Mouse (Mus musculus): Measurements from ENCODE around the gene Myl6b. TPM values are rescaled to one million over a fixed set of nuclear protein-coding genes. Genes with fewer than 3 reads are reported as not detected.
A peak's percentile ranks its signal among the peaks of the same experiment; 100 is the strongest.

Myl6b gene
- polyA plus RNA-seq, 1 experiment from 2014 or later: 4.3 TPM

GRCm38 (mm10) chr10:128458348-128458718 lies 40.2 kb downstream of the Myl6b start:
- peak; percentile 71 for ATAC-seq (ENCODE audit: borderline replicate concordance, extremely low read depth, low FRiP score, low TSS enrichment)
- Histone ChIP-seq H3K9me3 (no peaks in the 10 kb centered on the region), H3K27ac (peak overlapping the region; percentile 97), H3K36me3 (peaks cover 19% of the 10 kb centered on the region), H3K4me3 (peak overlapping the region; percentile 78), H3K4me1 (peaks cover 14% of the 10 kb centered on the region), H3K9ac (peak overlapping the region; percentile 96), H3K4me2 (peak overlapping the region; percentile 62), H3K27me3 (no peaks in the 10 kb centered on the region)
- under 1% methylated on average over 29 of the region's 29 CpGs for WGBS

GRCm38 (mm10) chr10:128457676-128458075 lies 40.8 kb downstream of the Myl6b start:
- peaks cover 14% of the 10 kb centered on the region for H3K4me1 ChIP-seq
- H3K27me3 ChIP-seq: no peaks in the 10 kb centered on the region
- H3K9me3 ChIP-seq: no peaks in the 10 kb centered on the region
- peak overlapping the region; percentile 62; the same call in 1 of the 2 replicates for H3K4me2 ChIP-seq
- ATAC-seq (ENCODE audit: borderline replicate concordance, extremely low read depth, low FRiP score, low TSS enrichment): no peak
- H3K9ac ChIP-seq: no peak overlapping the region
- peaks cover 13% of the 10 kb centered on the region for H3K36me3 ChIP-seq
- H3K4me3 ChIP-seq: no peak overlapping the region
- WGBS: 77% methylated on average over 6 of the region's 6 CpGs
- H3K27ac ChIP-seq: no peak overlapping the region

GRCm38 (mm10) chr10:128455280-128455679 lies 43.2 kb downstream of the Myl6b start:
- H3K27ac ChIP-seq: no peak overlapping the region
- peak overlapping the region; percentile 41 for H3K4me2 ChIP-seq

GRCm38 (mm10) chr10:128454471-128454870 lies 44.0 kb downstream of the Myl6b start:
- no peak overlapping the region for H3K4me3 ChIP-seq
- 69% methylated on average over 3 of the region's 3 CpGs for WGBS

More at GRCm38 (mm10) chr10:128455280-128455679, 43.2 kb downstream of the Myl6b start:
- ATAC-seq (ENCODE audit: borderline replicate concordance, extremely low read depth, low FRiP score, low TSS enrichment): no peak
- no peak overlapping the region for H3K4me3 ChIP-seq
- no peaks in the 10 kb centered on the region for H3K27me3 ChIP-seq
- peaks cover 2% of the 10 kb centered on the region for H3K4me1 ChIP-seq
- WGBS: under 1% methylated on average over 6 of the region's 6 CpGs
- no peak overlapping the region for H3K9ac ChIP-seq
- H3K9me3 ChIP-seq: no peaks in the 10 kb centered on the region
- no peaks in the 10 kb centered on the region for H3K36me3 ChIP-seq

DNA sequence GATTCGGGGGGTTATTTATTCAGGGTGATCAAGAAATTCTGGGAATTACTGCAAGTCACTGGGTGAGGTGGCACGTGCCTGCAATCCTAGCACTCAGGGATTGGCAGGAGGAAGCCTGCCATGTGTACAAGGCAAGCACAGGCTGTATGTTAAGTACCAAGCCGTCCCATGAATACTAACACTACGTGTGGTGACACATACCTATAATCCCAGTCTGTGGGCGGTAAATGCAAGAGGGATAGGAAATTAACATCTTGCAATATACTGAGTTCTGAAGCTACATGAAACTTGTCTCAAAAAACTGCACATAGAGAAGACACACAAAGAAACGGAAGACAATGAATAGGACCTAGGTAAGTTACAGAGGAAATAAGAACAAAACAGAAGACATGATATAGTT lies 47.5 kb downstream of the Myl6b start:
- Histone ChIP-seq H3K4me1 (no peaks in the 10 kb centered on the region), H3K9me3 (no peaks in the 10 kb centered on the region), H3K27ac (no peak overlapping the region), H3K4me2 (no peak overlapping the region), H3K9ac (no peak overlapping the region), H3K4me3 (no peak overlapping the region), H3K27me3 (no peaks in the 10 kb centered on the region), H3K36me3 (no peaks in the 10 kb centered on the region)
- 72% methylated on average over 6 of the region's 6 CpGs for WGBS
- ATAC-seq (ENCODE audit: borderline replicate concordance, extremely low read depth, low FRiP score, low TSS enrichment): no peak

More at GRCm38 (mm10) chr10:128454471-128454870, 44.0 kb downstream of the Myl6b start:
- Histone ChIP-seq H3K27me3 (no peaks in the 10 kb centered on the region), H3K4me1 (no peaks in the 10 kb centered on the region), H3K9ac (no peak overlapping the region), H3K27ac (no peak overlapping the region), H3K36me3 (no peaks in the 10 kb centered on the region), H3K9me3 (no peaks in the 10 kb centered on the region), H3K4me2 (no peak overlapping the region)
- no peak for ATAC-seq (ENCODE audit: borderline replicate concordance, extremely low read depth, low FRiP score, low TSS enrichment)

- WGBS: 67% methylated on average over 4 of the region's 4 CpGs
- Histone ChIP-seq H3K4me3 (no peak overlapping the region), H3K36me3 (peaks cover 8% of the 10 kb centered on the region), H3K4me1 (no peaks in the 10 kb centered on the region), H3K27me3 (no peaks in the 10 kb centered on the region), H3K4me2 (no peak overlapping the region), H3K9me3 (no peaks in the 10 kb centered on the region), H3K27ac (no peak overlapping the region), H3K9ac (no peak overlapping the region)
- ATAC-seq (ENCODE audit: borderline replicate concordance, extremely low read depth, low FRiP score, low TSS enrichment): no peak
Observed at GRCm38 (mm10) chr10:128445407-128445806, 53.1 kb downstream of the Myl6b start.

GRCm38 (mm10) chr10:128444354-128444753 lies 54.1 kb downstream of the Myl6b start:
- no peaks in the 10 kb centered on the region for H3K27me3 ChIP-seq
- H3K9ac ChIP-seq: no peak overlapping the region
- H3K9me3 ChIP-seq: no peaks in the 10 kb centered on the region
- H3K27ac ChIP-seq: no peak overlapping the region
- no peak for ATAC-seq (ENCODE audit: borderline replicate concordance, extremely low read depth, low FRiP score, low TSS enrichment)
- H3K4me3 ChIP-seq: no peak overlapping the region
- H3K4me2 ChIP-seq: no peak overlapping the region
- WGBS: 51% methylated on average over 6 of the region's 6 CpGs
- peaks cover 19% of the 10 kb centered on the region for H3K36me3 ChIP-seq
- no peaks in the 10 kb centered on the region for H3K4me1 ChIP-seq

Small RNA genes lying within 50 kb of the gene (microRNA-seq; reads per million reads assigned to microRNA genes)
- gene Mir6916: not detected
- gene Mir8105: not detected

Other genes with a start within 250 kb of the Myl6b start
- 0.19 and 0.37 TPM in 2 replicates for gene Apon, start 244.6 kb downstream of the Myl6b start, polyA plus RNA-seq (2015; fragmentation: Nextera tagmentation; extraction: Ambion mirVana)
- gene Apof, start 230.0 kb downstream of the Myl6b start, polyA plus RNA-seq (2015; fragmentation: Nextera tagmentation; extraction: Ambion mirVana): 0.15 and 0.67 TPM in 2 replicates
- 10.5 and 14.0 TPM in 2 replicates for gene Stat2, start 228.1 kb downstream of the Myl6b start, polyA plus RNA-seq (2015; fragmentation: Nextera tagmentation; extraction: Ambion mirVana)
- 0.15 and 0.17 TPM in 2 replicates for gene Il23a, start 199.9 kb downstream of the Myl6b start, polyA plus RNA-seq (2015; fragmentation: Nextera tagmentation; extraction: Ambion mirVana)
- gene Pan2, start 195.3 kb downstream of the Myl6b start, polyA plus RNA-seq (2015; fragmentation: Nextera tagmentation; extraction: Ambion mirVana): 34.1 and 34.5 TPM in 2 replicates
- 329 and 346 TPM in 2 replicates for gene Cnpy2, start 176.2 kb downstream of the Myl6b start, polyA plus RNA-seq (2015; fragmentation: Nextera tagmentation; extraction: Ambion mirVana)
- gene Cs, start 161.0 kb downstream of the Myl6b start, polyA plus RNA-seq (2015; fragmentation: Nextera tagmentation; extraction: Ambion mirVana): 183 and 185 TPM in 2 replicates
- gene Coq10a, start 129.7 kb downstream of the Myl6b start, polyA plus RNA-seq (2015; fragmentation: Nextera tagmentation; extraction: Ambion mirVana): 12.5 and 12.6 TPM in 2 replicates
- gene Ankrd52, start 121.6 kb downstream of the Myl6b start, polyA plus RNA-seq (2015; fragmentation: Nextera tagmentation; extraction: Ambion mirVana): 13.0 and 14.9 TPM in 2 replicates
- 0.31 and 0.99 TPM in 2 replicates for gene Slc39a5, start 97.5 kb downstream of the Myl6b start, polyA plus RNA-seq (2015; fragmentation: Nextera tagmentation; extraction: Ambion mirVana)
- 72.1 and 75.7 TPM in 2 replicates for gene Nabp2, start 87.2 kb downstream of the Myl6b start, polyA plus RNA-seq (2015; fragmentation: Nextera tagmentation; extraction: Ambion mirVana)
- gene Rnf41, start 87.0 kb downstream of the Myl6b start, polyA plus RNA-seq (2015; fragmentation: Nextera tagmentation; extraction: Ambion mirVana): 39.8 and 42.1 TPM in 2 replicates
- 70.2 and 74.7 TPM in 2 replicates for gene Smarcc2, start 39.4 kb downstream of the Myl6b start, polyA plus RNA-seq (2015; fragmentation: Nextera tagmentation; extraction: Ambion mirVana)
- gene Myl6, start 4.5 kb downstream of the Myl6b start, polyA plus RNA-seq (2015; fragmentation: Nextera tagmentation; extraction: Ambion mirVana): 1,477 and 1,532 TPM in 2 replicates
- gene Esyt1, start 27.2 kb upstream of the Myl6b start, polyA plus RNA-seq (2015; fragmentation: Nextera tagmentation; extraction: Ambion mirVana): 28.8 and 31.5 TPM in 2 replicates
- gene Zc3h10, start 49.1 kb upstream of the Myl6b start, polyA plus RNA-seq (2015; fragmentation: Nextera tagmentation; extraction: Ambion mirVana): 14.6 and 14.9 TPM in 2 replicates
- 3,783 and 4,172 TPM in 2 replicates for gene Rpl41, start 50.6 kb upstream of the Myl6b start, polyA plus RNA-seq (2015; fragmentation: Nextera tagmentation; extraction: Ambion mirVana)
- 194 and 200 TPM in 2 replicates for gene Pa2g4, start 67.3 kb upstream of the Myl6b start, polyA plus RNA-seq (2015; fragmentation: Nextera tagmentation; extraction: Ambion mirVana)
- gene Erbb3, start 91.0 kb upstream of the Myl6b start, polyA plus RNA-seq (2015; fragmentation: Nextera tagmentation; extraction: Ambion mirVana): 21.3 and 22.9 TPM in 2 replicates
- 711 and 777 TPM in 2 replicates for gene Rps26, start 128.1 kb upstream of the Myl6b start, polyA plus RNA-seq (2015; fragmentation: Nextera tagmentation; extraction: Ambion mirVana)
- 1.6 and 2.2 TPM in 2 replicates for gene Ikzf4, start 147.3 kb upstream of the Myl6b start, polyA plus RNA-seq (2015; fragmentation: Nextera tagmentation; extraction: Ambion mirVana)
- 12.3 and 13.8 TPM in 2 replicates for gene Suox, start 175.4 kb upstream of the Myl6b start, polyA plus RNA-seq (2015; fragmentation: Nextera tagmentation; extraction: Ambion mirVana)
- 73.8 and 77.8 TPM in 2 replicates for gene Rab5b, start 197.6 kb upstream of the Myl6b start, polyA plus RNA-seq (2015; fragmentation: Nextera tagmentation; extraction: Ambion mirVana)
- gene Pmel, start 205.5 kb upstream of the Myl6b start, polyA plus RNA-seq (2015; fragmentation: Nextera tagmentation; extraction: Ambion mirVana): 1.2 and 1.3 TPM in 2 replicates
- 108 and 110 TPM in 2 replicates for gene Cdk2, start 206.3 kb upstream of the Myl6b start, polyA plus RNA-seq (2015; fragmentation: Nextera tagmentation; extraction: Ambion mirVana)
- gene Dgka, start 246.2 kb upstream of the Myl6b start, polyA plus RNA-seq (2015; fragmentation: Nextera tagmentation; extraction: Ambion mirVana): 9.5 and 10.5 TPM in 2 replicates
- 37.9 and 39.8 TPM in 2 replicates for gene Pym1, start 249.2 kb upstream of the Myl6b start, polyA plus RNA-seq (2015; fragmentation: Nextera tagmentation; extraction: Ambion mirVana)

Data from lung, embryonic 15.5 days (tissue).